ENCODE assay signal across 19 mouse cellular contexts in the genomic region with DNA sequence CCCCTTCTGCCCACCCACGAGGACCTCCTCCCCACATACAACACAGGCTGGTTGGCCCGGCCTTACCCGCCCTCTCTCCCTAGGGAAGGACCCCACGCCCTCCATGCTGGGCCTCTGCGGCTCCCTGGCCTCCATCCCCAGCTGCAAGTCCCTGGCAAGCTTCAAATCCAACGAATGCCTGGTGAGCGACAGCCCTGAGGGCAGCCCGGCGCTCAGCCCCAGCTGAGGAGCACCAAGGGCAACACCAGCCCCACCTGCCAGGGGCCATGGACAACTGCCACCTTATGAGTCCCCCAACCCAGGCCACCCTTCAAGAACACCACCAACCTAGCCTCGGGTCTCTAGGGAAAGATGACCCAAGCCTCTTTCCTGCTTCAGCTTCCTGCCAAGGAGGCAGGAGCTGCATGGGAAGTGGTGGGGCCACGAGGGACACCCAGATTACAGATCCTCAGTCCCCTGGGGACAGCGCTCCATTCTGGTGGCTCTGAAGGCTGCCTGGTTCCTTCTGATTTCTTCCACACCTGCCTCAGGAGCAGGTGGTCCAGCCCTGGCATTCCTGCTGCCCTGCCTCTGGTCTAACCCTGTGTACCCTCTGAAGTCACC. TPM values are rescaled to one million over a fixed set of nuclear protein-coding genes. Genes with fewer than 3 reads are reported as not detected.
A peak's percentile ranks its signal among the peaks of the same experiment; 100 is the strongest.
DNase-seq lines count a peak whose midpoint lies in the region; ATAC-seq lines count a peak whose summit lies in the region.
"Had no signal": no experiment of that assay in that cellular context is flagged by ENCODE, and none has a peak within 500 bp of the region (broad histone marks: within the 10 kb centered on the region; RNA-seq: fewer than 3 reads in every experiment).

No protein-coding gene starts in this region.

- peak overlapping the region; percentile 62 for H3K27ac ChIP-seq in hindbrain, embryonic 13.5 days
- no peak overlapping the region for H3K27ac ChIP-seq in hindbrain, embryonic 12.5 days
- H3K27ac ChIP-seq: embryonic facial prominence, embryonic 13.5 days; forebrain, embryonic 12.5 days; kidney, embryonic 15.5 days; layer of hippocampus, adult 2 months; lung, embryonic 15.5 days had no signal

- peaks cover 72% of the 10 kb centered on the region for H3K4me1 ChIP-seq in hindbrain, embryonic 13.5 days (replicated peaks)
- H3K4me1 ChIP-seq in hindbrain, embryonic 12.5 days, result peaks cover 76% of the 10 kb centered on the region

- no peak overlapping the region for H3K4me2 ChIP-seq in hindbrain, embryonic 13.5 days
- H3K4me2 ChIP-seq in hindbrain, embryonic 12.5 days (replicated peaks), result no peak overlapping the region
- H3K4me2 ChIP-seq: embryonic facial prominence, embryonic 13.5 days; forebrain, embryonic 12.5 days; kidney, embryonic 15.5 days; lung, embryonic 15.5 days had no signal

- no peak overlapping the region for H3K4me3 ChIP-seq in hindbrain, embryonic 13.5 days
- no peak overlapping the region for H3K4me3 ChIP-seq in hindbrain, embryonic 12.5 days
- H3K4me3 ChIP-seq: embryonic facial prominence, embryonic 13.5 days; forebrain, embryonic 12.5 days; kidney, embryonic 15.5 days; layer of hippocampus, adult 2 months; lung, embryonic 15.5 days; megakaryocyte, embryonic 14.5 days had no signal

- WGBS in hindbrain, embryonic 13.5 days, result 42% methylated on average over 12 of the region's 12 CpGs
- WGBS in hindbrain, embryonic 12.5 days, result 49% methylated on average over 12 of the region's 12 CpGs

- H3K9me3 ChIP-seq in hindbrain, embryonic 13.5 days, result no peaks in the 10 kb centered on the region
- H3K9me3 ChIP-seq in hindbrain, embryonic 12.5 days (replicated peaks), result no peaks in the 10 kb centered on the region
- H3K9me3 ChIP-seq: embryonic facial prominence, embryonic 13.5 days; forebrain, embryonic 12.5 days; kidney, embryonic 15.5 days; lung, embryonic 15.5 days had no signal

- peak overlapping the region; percentile 24; the same call in 1 of the 2 replicates for H3K9ac ChIP-seq in hindbrain, embryonic 13.5 days
- no peak overlapping the region for H3K9ac ChIP-seq in hindbrain, embryonic 12.5 days
- H3K9ac ChIP-seq: embryonic facial prominence, embryonic 13.5 days; forebrain, embryonic 12.5 days; kidney, embryonic 15.5 days; lung, embryonic 15.5 days had no signal

- no peak for ATAC-seq in hindbrain, embryonic 13.5 days (ENCODE audit: low FRiP score)
- ATAC-seq in hindbrain, embryonic 12.5 days (ENCODE audit: low FRiP score), result no peak
- ATAC-seq: inflammation-experienced regulatory T-cells, adult 6 months had no signal

- H3K36me3 ChIP-seq in hindbrain, embryonic 13.5 days, result peaks cover 69% of the 10 kb centered on the region
- H3K36me3 ChIP-seq in hindbrain, embryonic 12.5 days, result peaks cover 44% of the 10 kb centered on the region

- DNase-seq in adrenal gland, postnatal 10 days, result peak; percentile 50
- DNase-seq in adrenal gland, adult 8-10 months, result no peak
- peak; percentile 8 for DNase-seq in right cerebral cortex, postnatal 25 days
- DNase-seq in right cerebral cortex, adult 18-20 months, result no peak
- no peak for DNase-seq in thymus, postnatal 10 days (ENCODE audit: low spot score in 2 of 2)
- no peak for DNase-seq in frontal cortex, postnatal 25 days (ENCODE audit: low spot score in 2 of 2)
- DNase-seq: heart, adult 11 months; liver; thymus, adult 2 months had no signal

- H3K27me3 ChIP-seq in hindbrain, embryonic 13.5 days, result peaks cover 22% of the 10 kb centered on the region
- H3K27me3 ChIP-seq in hindbrain, embryonic 12.5 days, result peaks cover 37% of the 10 kb centered on the region

RNA-seq across cellular contexts. Expression of a gene that starts 5.7 kb away (rescaled TPM):
- total RNA-seq in adrenal gland, postnatal 10 days (2021), result 100 to 1,000 TPM; 327 to 377 TPM
- total RNA-seq in adrenal gland, adult 8-10 months (2022), result 100 to 1,000 TPM; 343 to 469 (median 379) TPM
- 139 and 147 TPM in 2 replicates for polyA plus RNA-seq in hindbrain, embryonic 13.5 days (2015; fragmentation: Nextera tagmentation; extraction: Ambion mirVana)
- 148 and 157 TPM in 2 replicates for polyA plus RNA-seq in hindbrain, embryonic 12.5 days (2016; fragmentation: Nextera tagmentation; extraction: Ambion mirVana)

RNA-seq across cellular contexts. Expression of a gene that starts 8.8 kb away (rescaled TPM):
- total RNA-seq in adrenal gland, postnatal 10 days (2021), result 10 to 100 TPM; 21.2 to 34.3 TPM
- total RNA-seq in adrenal gland, adult 8-10 months (2022), result 10 to 100 TPM; 53.9 to 83.9 (median 77.5) TPM
- polyA plus RNA-seq in hindbrain, embryonic 13.5 days (2015; fragmentation: Nextera tagmentation; extraction: Ambion mirVana), result 135 and 144 TPM in 2 replicates
- polyA plus RNA-seq in hindbrain, embryonic 12.5 days (2016; fragmentation: Nextera tagmentation; extraction: Ambion mirVana), result 125 and 140 TPM in 2 replicates
- total RNA-seq: gastrocnemius, adult 18-20 months had no signal

RNA-seq across cellular contexts. Expression of a gene that starts 28.1 kb away (rescaled TPM):
- 100 to 1,000 TPM; 161 to 189 TPM for total RNA-seq in adrenal gland, postnatal 10 days (2021)
- total RNA-seq in adrenal gland, adult 8-10 months (2022), result 100 to 1,000 TPM; 171 to 220 (median 202) TPM
- polyA plus RNA-seq in hindbrain, embryonic 13.5 days (2015; fragmentation: Nextera tagmentation; extraction: Ambion mirVana), result 76.5 and 77.3 TPM in 2 replicates
- 96.9 and 101 TPM in 2 replicates for polyA plus RNA-seq in hindbrain, embryonic 12.5 days (2016; fragmentation: Nextera tagmentation; extraction: Ambion mirVana)

RNA-seq across cellular contexts. Expression of a gene that starts 36.0 kb away (rescaled TPM):
- total RNA-seq in adrenal gland, postnatal 10 days (2021), result 10 to 100 TPM; 26.6 to 64.2 TPM
- total RNA-seq in adrenal gland, adult 8-10 months (2022), result under 1 TPM; 0.06 to 0.70 (median 0.31) TPM
- 4.4 and 5.0 TPM in 2 replicates for polyA plus RNA-seq in hindbrain, embryonic 13.5 days (2015; fragmentation: Nextera tagmentation; extraction: Ambion mirVana)
- 30.8 and 33.5 TPM in 2 replicates for polyA plus RNA-seq in hindbrain, embryonic 12.5 days (2016; fragmentation: Nextera tagmentation; extraction: Ambion mirVana)

RNA-seq across cellular contexts. Expression of a gene that starts 45.5 kb away (rescaled TPM):
- total RNA-seq in adrenal gland, postnatal 10 days (2021), result 10 to 100 TPM; 12.3 to 15.3 TPM
- total RNA-seq in adrenal gland, adult 8-10 months (2022), result 1 to 10 TPM; 3.8 to 6.2 (median 5.0) TPM
- 15.9 and 17.1 TPM in 2 replicates for polyA plus RNA-seq in hindbrain, embryonic 13.5 days (2015; fragmentation: Nextera tagmentation; extraction: Ambion mirVana)
- 21.5 and 22.8 TPM in 2 replicates for polyA plus RNA-seq in hindbrain, embryonic 12.5 days (2016; fragmentation: Nextera tagmentation; extraction: Ambion mirVana)
- polyA plus RNA-seq: inflammation-experienced regulatory T-cells, adult 6 months had no signal

Comparison
In these comparisons a context has a peak if more than half of its experiments do, and no peak if none do; other contexts are left out.
1. DNase-seq: peak in adrenal gland, postnatal 10 days (single experiment) and right cerebral cortex, postnatal 25 days (single experiment); none in adrenal gland, adult 8-10 months (single experiment), right cerebral cortex, adult 18-20 months (single experiment), thymus, postnatal 10 days (0 of 2) and frontal cortex, postnatal 25 days (0 of 2).